Mouse (Mus musculus) erythroblast, adult 5-6 weeks (primary cell): ENCODE results near the gene Sec63. TPM values are rescaled to one million over a fixed set of nuclear protein-coding genes. Genes with fewer than 3 reads are reported as not detected.

Source experiments
- ATAC-seq: replicated peaks from 2 replicates; pipeline ENCODE4 v1.8.0; 2016; ENCODE audit warnings: moderate number of reproducible peaks, mild to moderate bottlenecking, moderate TSS enrichment, inconsistent platforms; ENCODE audit not compliant: poor library complexity, low FRiP score, severe bottlenecking
- total RNA-seq, 2 experiments: library from RNA; stranded (forward) in 1 of 2; stranded (reverse) in 1 of 2; fragments of 150-400 nt in 1 of 2; fragments of 200-764, 138-1000 nt in 1 of 2; gene quantifications; 2 replicates each; pipeline versions ENCODE4 v1.2.3 to v1.2.4; 2015 to 2017; ENCODE audit warnings: low replicate concordance in 2 of 2

Gene Sec63
- total RNA-seq, 2 experiments from 2014 or later = 9.5 to 12.5 TPM

- no peak for ATAC-seq
Observed at GRCm38 (mm10) chr10:42825923-42826322, 64.6 kb downstream of the Sec63 start.

- no peak for ATAC-seq
Observed at GRCm38 (mm10) chr10:42827155-42827554, 65.9 kb downstream of the Sec63 start.

- no peak for ATAC-seq
Observed at GRCm38 (mm10) chr10:42830007-42830406, 68.7 kb downstream of the Sec63 start.

- no peak for ATAC-seq
Observed at GRCm38 (mm10) chr10:42830409-42830808, 69.1 kb downstream of the Sec63 start.

- no peak for ATAC-seq
Observed at GRCm38 (mm10) chr10:42832677-42833076, 71.4 kb downstream of the Sec63 start.

- no peak for ATAC-seq
Observed at GRCm38 (mm10) chr10:42833871-42834727, 72.8 kb downstream of the Sec63 start.

GRCm38 (mm10) chr10:42838106-42838505, 76.8 kb downstream of the Sec63 start:
- no peak for ATAC-seq

- no peak for ATAC-seq
Observed at GRCm38 (mm10) chr10:42838736-42839135, 77.4 kb downstream of the Sec63 start.

- no peak for ATAC-seq
Observed at GRCm38 (mm10) chr10:42840036-42840435, 78.7 kb downstream of the Sec63 start.

GRCm38 (mm10) chr10:42841531-42842195, 80.4 kb downstream of the Sec63 start:
- ATAC-seq = peak; percentile 61; the same call in 1 of the 2 replicates

GRCm38 (mm10) chr10:42842358-42842757, 81.1 kb downstream of the Sec63 start:
- ATAC-seq = peak; percentile 67

GRCm38 (mm10) chr10:42843416-42843815, 82.1 kb downstream of the Sec63 start:
- no peak for ATAC-seq

GRCm38 (mm10) chr10:42845480-42845879, 84.2 kb downstream of the Sec63 start:
- ATAC-seq = no peak

GRCm38 (mm10) chr10:42848179-42849080, 87.1 kb downstream of the Sec63 start:
- no peak for ATAC-seq

- ATAC-seq = no peak
Observed at GRCm38 (mm10) chr10:42849081-42849400, 87.7 kb downstream of the Sec63 start.

- no peak for ATAC-seq
Observed at GRCm38 (mm10) chr10:42854838-42855237, 93.5 kb downstream of the Sec63 start.

GRCm38 (mm10) chr10:42855250-42855649, 94.0 kb downstream of the Sec63 start:
- no peak for ATAC-seq

GRCm38 (mm10) chr10:42856574-42856973, 95.3 kb downstream of the Sec63 start:
- ATAC-seq = no peak

- ATAC-seq = no peak
Observed at GRCm38 (mm10) chr10:42857021-42857420, 95.7 kb downstream of the Sec63 start.

GRCm38 (mm10) chr10:42859781-42860158, 98.5 kb downstream of the Sec63 start:
- no peak for ATAC-seq
